In the genomic region with DNA sequence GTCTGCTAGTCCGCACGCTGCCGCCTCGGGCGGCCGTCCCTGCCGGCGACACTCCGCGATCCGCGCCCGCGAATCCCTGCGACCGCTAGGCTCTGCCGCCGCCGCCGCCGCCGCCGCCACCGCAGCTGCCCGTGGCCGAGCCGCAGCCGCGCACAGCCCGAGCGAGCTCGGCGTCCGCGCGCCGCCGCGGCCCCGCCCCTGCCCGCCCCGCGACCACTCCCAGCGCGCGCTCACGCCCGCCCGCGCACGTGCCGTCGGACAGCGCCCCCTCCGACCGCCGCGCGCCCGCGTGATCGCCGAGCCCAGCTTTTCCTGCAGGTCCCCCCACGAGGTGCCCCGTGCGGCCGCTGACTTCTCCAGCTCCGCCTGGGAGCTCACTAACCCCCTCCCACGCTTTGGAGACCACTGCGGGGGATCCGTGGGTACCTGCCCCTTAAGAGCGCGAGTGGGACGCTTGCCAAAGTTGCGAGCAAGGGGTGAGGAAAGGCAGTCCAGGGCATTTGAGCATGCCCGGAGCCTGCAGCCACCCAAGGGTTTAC, we compare ENCODE assay signal across 8 mouse cellular contexts. TPM values are rescaled to one million over a fixed set of nuclear protein-coding genes. Genes with fewer than 3 reads are reported as not detected.
DNase-seq lines count a peak whose midpoint lies in the region; ATAC-seq and TF ChIP-seq lines count a peak whose summit lies in the region.

TSS of gene Gnai1 (minus strand) at position 75 of the 539 bp plus-strand sequence.

- ATAC-seq in heart, embryonic 12.5 days (ENCODE audit: insufficient number of reproducible peaks, low FRiP score) = peak; percentile 94
- peak; percentile 96 for ATAC-seq in kidney, embryonic 16.5 days (ENCODE audit: low FRiP score, low TSS enrichment)

- peaks cover 4% of the 10 kb centered on the region; the same call in 1 of the 2 replicates for H3K27me3 ChIP-seq in thymus, adult 2 months (ENCODE audit: control insufficient read depth, insufficient read depth, low read length)
- peaks cover 23% of the 10 kb centered on the region for H3K27me3 ChIP-seq in forebrain, embryonic 10.5 days (ENCODE audit: poor library complexity, severe bottlenecking)
- no peaks in the 10 kb centered on the region for H3K27me3 ChIP-seq in heart, embryonic 12.5 days (replicated peaks)
- no peaks in the 10 kb centered on the region for H3K27me3 ChIP-seq in kidney, embryonic 16.5 days (ENCODE audit: insufficient read depth, low read length)
- peaks cover 10% of the 10 kb centered on the region for H3K27me3 ChIP-seq in liver, adult 2 months (ENCODE audit: control insufficient read depth, insufficient read depth, low read length)

- no peak for TF ChIP-seq POLR2A in thymus, adult 2 months (IDR thresholded peaks at IDR 0.05; ENCODE audit: control insufficient read depth, extremely low read depth, insufficient read depth, low read length, poor library complexity)
- no peak for TF ChIP-seq POLR2A in liver, adult 2 months (IDR thresholded peaks at IDR 0.05; ENCODE audit: extremely low read depth, insufficient read depth, low read length)

- H3K27ac ChIP-seq in thymus, adult 2 months (ENCODE audit: control insufficient read depth, insufficient read depth, low read length) = no peak within 1 kb of the TSS
- H3K27ac ChIP-seq in forebrain, embryonic 10.5 days = peak within 1 kb of the TSS; percentile 89
- peak within 1 kb of the TSS; percentile 78 for H3K27ac ChIP-seq in heart, embryonic 12.5 days (ENCODE audit: poor library complexity, severe bottlenecking)
- H3K27ac ChIP-seq in kidney, embryonic 16.5 days (ENCODE audit: low read length) = peak within 1 kb of the TSS; percentile 63
- H3K27ac ChIP-seq in liver, adult 2 months (replicated peaks; ENCODE audit: insufficient read depth, low read depth, low read length) = no peak within 1 kb of the TSS

- no peaks in the 10 kb centered on the region for H3K9me3 ChIP-seq in forebrain, embryonic 10.5 days
- H3K9me3 ChIP-seq in heart, embryonic 12.5 days (replicated peaks) = no peaks in the 10 kb centered on the region
- peaks cover 3% of the 10 kb centered on the region; the same call in 1 of the 2 replicates for H3K9me3 ChIP-seq in kidney, embryonic 16.5 days (ENCODE audit: low read length)

- 10% methylated on average over 61 of the region's 76 CpGs for WGBS in thymus, adult 2 months
- WGBS in forebrain, embryonic 10.5 days = 4% methylated on average over 44 of the region's 76 CpGs
- WGBS in heart, embryonic 12.5 days = 7% methylated on average over 73 of the region's 76 CpGs
- under 1% methylated on average over 40 of the region's 76 CpGs for WGBS in kidney, embryonic 16.5 days
- WGBS in liver, adult 2 months = 4% methylated on average over 69 of the region's 76 CpGs

- H3K79me2 ChIP-seq in liver, adult 2 months (ENCODE audit: control insufficient read depth, insufficient read depth, low read length) = no peaks in the 10 kb centered on the region

- peak within 1 kb of the TSS; percentile 3; the same call in 1 of the 2 replicates for H3K4me3 ChIP-seq in thymus, adult 2 months (ENCODE audit: control insufficient read depth, insufficient read depth, low read length)
- H3K4me3 ChIP-seq in forebrain, embryonic 10.5 days = peak within 1 kb of the TSS; percentile 82
- peak within 1 kb of the TSS; percentile 93 for H3K4me3 ChIP-seq in heart, embryonic 12.5 days
- H3K4me3 ChIP-seq in kidney, embryonic 16.5 days (ENCODE audit: low read length) = peak within 1 kb of the TSS; percentile 90
- peak within 1 kb of the TSS; percentile 92 for H3K4me3 ChIP-seq in liver, adult 2 months (ENCODE audit: insufficient read depth, low read depth, low read length)

- peak; percentile 2 for DNase-seq in thymus, adult 2 months
- DNase-seq in thymus, adult 18-20 months = no peak
- DNase-seq in forebrain, embryonic 10.5 days (ENCODE audit: extremely low spot score, low spot score) = peak; percentile 76
- peak; percentile 31 for DNase-seq in liver, adult 2 months (ENCODE audit: extremely low read depth, low read depth, low spot score)
- DNase-seq in neural tube, embryonic 10.5 days (ENCODE audit: extremely low spot score, low spot score) = peak; percentile 85
- peak; percentile 75 for DNase-seq in urinary bladder, adult 2 months (ENCODE audit: low spot score)

- H3K36me3 ChIP-seq in thymus, adult 2 months (ENCODE audit: control insufficient read depth, insufficient read depth, low read length) = no peaks in the 10 kb centered on the region
- no peaks in the 10 kb centered on the region for H3K36me3 ChIP-seq in forebrain, embryonic 10.5 days (replicated peaks)
- no peaks in the 10 kb centered on the region for H3K36me3 ChIP-seq in heart, embryonic 12.5 days
- H3K36me3 ChIP-seq in kidney, embryonic 16.5 days (ENCODE audit: insufficient read depth, low read length) = no peaks in the 10 kb centered on the region
- no peaks in the 10 kb centered on the region for H3K36me3 ChIP-seq in liver, adult 2 months (ENCODE audit: control insufficient read depth, insufficient read depth, low read length)

- peak within 1 kb of the TSS; percentile 87 for H3K4me2 ChIP-seq in heart, embryonic 12.5 days
- peak within 1 kb of the TSS; percentile 91 for H3K4me2 ChIP-seq in kidney, embryonic 16.5 days (replicated peaks; ENCODE audit: low read depth, low read length)

- no peaks in the 10 kb centered on the region for H3K4me1 ChIP-seq in thymus, adult 2 months (replicated peaks; ENCODE audit: control insufficient read depth, insufficient read depth, low read length)
- H3K4me1 ChIP-seq in forebrain, embryonic 10.5 days = peaks cover 15% of the 10 kb centered on the region
- H3K4me1 ChIP-seq in heart, embryonic 12.5 days (replicated peaks) = peaks cover 4% of the 10 kb centered on the region; the same call in 1 of the 2 replicates
- H3K4me1 ChIP-seq in kidney, embryonic 16.5 days (ENCODE audit: insufficient read depth, low read length) = peaks cover 15% of the 10 kb centered on the region; the same call in 1 of the 2 replicates
- peaks cover 7% of the 10 kb centered on the region for H3K4me1 ChIP-seq in liver, adult 2 months (ENCODE audit: control insufficient read depth, insufficient read depth, low read length)

- H3K9ac ChIP-seq in heart, embryonic 12.5 days = peak within 1 kb of the TSS; percentile 90
- peak within 1 kb of the TSS; percentile 87 for H3K9ac ChIP-seq in kidney, embryonic 16.5 days (replicated peaks; ENCODE audit: low read length)
- peak within 1 kb of the TSS; percentile 85 for H3K9ac ChIP-seq in liver, adult 2 months (ENCODE audit: low read depth, low read length)

- no peak for TF ChIP-seq CTCF in thymus, adult 2 months (IDR thresholded peaks at IDR 0.05; ENCODE audit: borderline replicate concordance, control insufficient read depth, extremely low read depth, insufficient read depth, low read length, poor library complexity)
- 0 out of 2 replicates have a peak, but pooled peaks have one; percentile 16 for TF ChIP-seq CTCF in liver, adult 2 months (IDR thresholded peaks at IDR 0.05; ENCODE audit: low read depth, low read length)

RNA-seq across cellular contexts. Expression of gene Gnai1, which starts in this region (rescaled TPM):
- polyA plus RNA-seq in thymus, adult 2 months (2012; rRNA removed) = 1.2 TPM in 2 replicates
- 11.2 and 11.6 TPM in 2 replicates for polyA plus RNA-seq in forebrain, embryonic 10.5 days (2016; fragmentation: Nextera tagmentation; extraction: Ambion mirVana)
- 32.4 and 33.7 TPM in 2 replicates for polyA plus RNA-seq in heart, embryonic 12.5 days (2016; fragmentation: Nextera tagmentation; extraction: Ambion mirVana)
- 42.9 and 48.2 TPM in 2 replicates for polyA plus RNA-seq in kidney, embryonic 16.5 days (2015; fragmentation: Nextera tagmentation; extraction: Ambion mirVana)
- total RNA-seq in liver, adult 2 months (2014; rRNA removed) = 0.55 and 0.81 TPM in 2 replicates
- 0.12 TPM in 2 replicates for polyA plus RNA-seq in liver, adult 2 months (2012; rRNA removed)
- polyA plus RNA-seq in urinary bladder, adult 2 months (2012; rRNA removed) = 46.6 and 55.5 TPM in 2 replicates

Comparison
In these comparisons a context has a peak if more than half of its experiments do, and no peak if none do; other contexts are left out.
1. DNase-seq: peak in thymus, adult 2 months (single experiment), forebrain, embryonic 10.5 days (single experiment), neural tube, embryonic 10.5 days (single experiment) and urinary bladder, adult 2 months (single experiment); none in thymus, adult 18-20 months (0 of 2).
2. Peak in DNase-seq, H3K4me3 ChIP-seq and H3K9ac ChIP-seq in liver, adult 2 months; RNA of the gene not detected or under 1 TPM.
3. H3K27ac ChIP-seq: peak in forebrain, embryonic 10.5 days (single experiment), heart, embryonic 12.5 days (single experiment) and kidney, embryonic 16.5 days (single experiment); none in thymus, adult 2 months (single experiment) and liver, adult 2 months (single experiment).
4. H3K4me3 ChIP-seq: peak in every context shown above with its lines; median percentile 93 in heart, embryonic 12.5 days; 92 in liver, adult 2 months; 90 in kidney, embryonic 16.5 days; 82 in forebrain, embryonic 10.5 days; 3 in thymus, adult 2 months.
5. Peak in every context shown above with its lines, with median percentiles within 50 percentile points of each other: H3K9ac ChIP-seq.